ENCODE assay signal across 8 mouse cellular contexts in the genomic region with DNA sequence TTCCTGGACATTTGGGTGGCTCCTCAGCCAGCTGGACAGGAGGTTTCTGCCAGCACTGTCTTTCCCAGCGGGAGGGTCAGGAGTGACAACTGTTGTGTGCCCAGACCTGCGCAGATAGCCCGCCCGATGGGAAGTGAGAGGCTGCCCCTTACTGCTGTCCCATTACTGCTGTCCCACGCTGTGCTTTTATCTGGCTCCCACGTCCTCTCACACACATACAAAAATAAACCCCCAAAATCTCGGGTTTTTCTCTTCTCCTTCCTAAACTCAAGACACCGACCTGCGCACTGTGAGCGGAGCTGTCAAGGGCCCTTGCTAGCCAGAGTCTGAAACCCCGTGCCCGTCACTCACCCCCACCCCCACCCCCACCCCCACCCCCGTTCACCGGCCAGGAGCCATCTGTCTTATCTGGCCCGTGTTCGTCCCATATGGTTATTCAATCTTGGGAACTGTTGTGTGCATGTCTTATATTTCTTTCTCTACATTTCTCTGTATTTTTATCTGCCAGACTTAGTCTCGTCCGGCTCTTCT.
DNase-seq lines count a peak whose midpoint lies in the region.

No protein-coding gene starts in this region.

- intact Hi-C loops in left cerebral cortex, postnatal 25 days (cut with DNase I): loop anchor here (1.0 to 2.0 kb wide), 5 partner anchors 26 to 252 kb away; partner anchors contain the start of gene Mtcl1

- DNase-seq in adrenal gland, postnatal 25 days: peak; percentile 24
- DNase-seq in adrenal gland, postnatal 36 days: no peak
- peak; percentile 14 for DNase-seq in layer of hippocampus, adult 9-11 months
- no peak for DNase-seq in layer of hippocampus, adult 11-12 months (ENCODE audit: low spot score)
- peak; percentile 99 for DNase-seq in cerebellum, adult 9-11 months
- peak; percentile 40 to 87 for DNase-seq in left cerebral cortex, postnatal 25 days (ENCODE audit: low spot score in 2 of 2)
- DNase-seq in kidney, postnatal 10 days: no peak
- DNase-seq in embryo, embryonic 10 days (ENCODE audit: low spot score): no peak

Comparison
In these comparisons a context has a peak if more than half of its experiments do, and no peak if none do; other contexts are left out.
1. DNase-seq: peak in adrenal gland, postnatal 25 days (single experiment), layer of hippocampus, adult 9-11 months (single experiment), cerebellum, adult 9-11 months (single experiment) and left cerebral cortex, postnatal 25 days (2 of 2); none in adrenal gland, postnatal 36 days (0 of 2), layer of hippocampus, adult 11-12 months (single experiment), kidney, postnatal 10 days (single experiment) and embryo, embryonic 10 days (single experiment).